In the genomic region with DNA sequence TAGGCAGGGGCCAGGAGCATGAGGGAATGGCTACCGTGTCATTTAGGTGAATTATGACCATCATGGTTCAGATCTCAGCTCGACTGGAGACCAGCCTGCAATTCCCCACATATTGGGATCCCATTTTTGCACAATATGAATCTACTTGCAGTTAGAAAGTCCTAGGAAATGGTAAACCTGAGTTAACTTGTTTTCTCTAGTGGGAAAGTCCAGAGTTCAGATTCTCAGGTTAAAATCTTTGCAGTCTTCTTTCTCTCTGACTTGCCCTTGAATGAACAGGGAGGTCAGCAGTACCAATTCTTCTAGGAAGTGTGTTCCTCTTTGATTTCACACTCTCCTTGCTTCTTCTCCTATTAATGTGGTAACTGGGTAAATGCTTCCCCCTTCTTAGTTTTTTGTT, we compare ENCODE assay signal across 32 mouse cellular contexts.
"Had no signal": no experiment of that assay in that cellular context is flagged by ENCODE, and none has a peak within 500 bp of the region (broad histone marks: within the 10 kb centered on the region; RNA-seq: fewer than 3 reads in every experiment).

No protein-coding gene starts in this region.

- H3K36me3 ChIP-seq: limb, embryonic 10.5 days; limb, embryonic 12.5 days; limb, embryonic 13.5 days; limb, embryonic 15.5 days; liver, embryonic 12.5 days; liver, embryonic 13.5 days; liver, embryonic 15.5 days; lung, embryonic 15.5 days; midbrain, embryonic 10.5 days; midbrain, embryonic 12.5 days; midbrain, embryonic 13.5 days; midbrain, embryonic 15.5 days; neural tube, embryonic 12.5 days had no signal

- H3K4me1 ChIP-seq: limb, embryonic 10.5 days; limb, embryonic 12.5 days; limb, embryonic 13.5 days; limb, embryonic 15.5 days; liver, embryonic 12.5 days; liver, embryonic 13.5 days; liver, embryonic 15.5 days; lung, embryonic 15.5 days; megakaryocyte, embryonic 14.5 days; midbrain, embryonic 10.5 days; midbrain, embryonic 12.5 days; midbrain, embryonic 13.5 days; midbrain, embryonic 15.5 days; neural tube, embryonic 12.5 days had no signal

- DNase-seq: left cerebral cortex, postnatal 4 days; liver; liver, embryonic 13.5 days; liver, postnatal 0 days; lung, adult 18-20 months; lung, adult 2 months; lung, embryonic 14.5 days; lung, postnatal 10 days; lung, postnatal 14 days; lung, postnatal 36 days; lung, postnatal 4 days; midbrain, embryonic 14.5 days had no signal

- H3K27ac ChIP-seq: limb, embryonic 10.5 days; limb, embryonic 12.5 days; limb, embryonic 13.5 days; limb, embryonic 15.5 days; liver, embryonic 12.5 days; liver, embryonic 13.5 days; liver, embryonic 14.5 days; liver, embryonic 15.5 days; lung, embryonic 15.5 days; macrophage; midbrain, embryonic 10.5 days; midbrain, embryonic 12.5 days; midbrain, embryonic 13.5 days; midbrain, embryonic 15.5 days; neural tube, embryonic 12.5 days had no signal

- H3K9me3 ChIP-seq: limb, embryonic 10.5 days; limb, embryonic 12.5 days; limb, embryonic 13.5 days; limb, embryonic 15.5 days; liver, embryonic 12.5 days; liver, embryonic 13.5 days; liver, embryonic 15.5 days; lung, embryonic 15.5 days; midbrain, embryonic 10.5 days; midbrain, embryonic 12.5 days; midbrain, embryonic 13.5 days; midbrain, embryonic 15.5 days; neural tube, embryonic 12.5 days had no signal

- ATAC-seq: liver, embryonic 12.5 days; liver, postnatal 0 days; lung, postnatal 0 days; midbrain, embryonic 13.5 days; midbrain, embryonic 15.5 days; midbrain, embryonic 16.5 days had no signal

- H3K27me3 ChIP-seq: limb, embryonic 12.5 days; limb, embryonic 13.5 days; limb, embryonic 15.5 days; liver, embryonic 12.5 days; liver, embryonic 13.5 days; liver, embryonic 15.5 days; lung, embryonic 15.5 days; megakaryocyte, embryonic 14.5 days; midbrain, embryonic 12.5 days; midbrain, embryonic 13.5 days; midbrain, embryonic 15.5 days; neural tube, embryonic 12.5 days had no signal

- H3K4me3 ChIP-seq: limb, embryonic 10.5 days; limb, embryonic 12.5 days; limb, embryonic 13.5 days; limb, embryonic 15.5 days; liver, embryonic 12.5 days; liver, embryonic 13.5 days; liver, embryonic 15.5 days; lung, embryonic 15.5 days; megakaryocyte, embryonic 14.5 days; midbrain, embryonic 10.5 days; midbrain, embryonic 12.5 days; midbrain, embryonic 13.5 days; midbrain, embryonic 15.5 days; myocyte; neural tube, embryonic 12.5 days had no signal

- H3K9ac ChIP-seq: limb, embryonic 12.5 days; limb, embryonic 13.5 days; limb, embryonic 15.5 days; liver, embryonic 12.5 days; liver, embryonic 13.5 days; liver, embryonic 14.5 days; liver, embryonic 15.5 days; liver, postnatal 0 days; lung, embryonic 14.5 days; lung, embryonic 15.5 days; midbrain, embryonic 12.5 days; midbrain, embryonic 13.5 days; midbrain, embryonic 15.5 days; neural tube, embryonic 12.5 days had no signal

- H3K4me2 ChIP-seq: limb, embryonic 12.5 days; limb, embryonic 13.5 days; limb, embryonic 15.5 days; liver, embryonic 11.5 days; liver, embryonic 12.5 days; liver, embryonic 13.5 days; liver, embryonic 15.5 days; lung, embryonic 14.5 days; lung, embryonic 15.5 days; midbrain, embryonic 11.5 days; midbrain, embryonic 12.5 days; midbrain, embryonic 13.5 days; midbrain, embryonic 15.5 days; neural tube, embryonic 12.5 days had no signal
